Mouse (Mus musculus) myocyte (in vitro differentiated cells): Measurements from ENCODE around the gene Selenon. TPM values are rescaled to one million over a fixed set of nuclear protein-coding genes. Genes with fewer than 3 reads are reported as not detected.

Source experiments
- H3K27me3 ChIP-seq: one replicate; pipeline ENCODE4 v1.6.1; 2011; ENCODE audit not compliant: control insufficient read depth, insufficient read depth, insufficient read length
- H3K36me3 ChIP-seq: one replicate; pipeline ENCODE4 v1.6.1; 2011; ENCODE audit not compliant: control insufficient read depth, insufficient read depth
- H3K4me2 ChIP-seq: one replicate; pipeline ENCODE4 v1.6.1; 2011; ENCODE audit warnings: low read depth, control low read depth
- H3K4me3 ChIP-seq: one replicate; pipeline ENCODE4 v1.5.1; 2011; ENCODE audit warnings: mild to moderate bottlenecking, control low read depth, moderate library complexity
- H3K79me2 ChIP-seq: one replicate; pipeline ENCODE4 v1.6.1; 2011; ENCODE audit not compliant: control insufficient read depth, insufficient read depth
- H3ac ChIP-seq: one replicate; pipeline ENCODE4 v1.6.1; 2011; ENCODE audit not compliant: control insufficient read depth, insufficient read length
- CEBPB ChIP-seq: IDR thresholded peaks from 2 replicates; pipeline ENCODE4 v1.6.1; 2011; ENCODE audit warnings: mild to moderate bottlenecking, moderate library complexity; ENCODE audit not compliant: poor library complexity, insufficient read depth, severe bottlenecking
- E2F4 ChIP-seq: IDR thresholded peaks from one replicate; pipeline ENCODE4 v1.6.1; 2011; ENCODE audit warnings: mild to moderate bottlenecking, control low read depth, moderate library complexity; ENCODE audit not compliant: insufficient read depth
- MAX ChIP-seq: IDR thresholded peaks from one replicate; pipeline ENCODE4 v1.6.1; 2011; ENCODE audit warnings: low read depth, mild to moderate bottlenecking, control low read depth
- MYOD1 ChIP-seq, 3 experiments: IDR thresholded peaks; one replicate each; pipeline ENCODE4 v1.6.1; 2011; ENCODE audit warnings: control low read depth in 2 of 3, low read depth in 2 of 3, mild to moderate bottlenecking in 2 of 3, moderate library complexity in 1 of 3; ENCODE audit not compliant: insufficient read length in 2 of 3, control insufficient read depth in 1 of 3
- MYOG ChIP-seq, 3 experiments: IDR thresholded peaks; one replicate each; pipeline ENCODE4 v1.6.1; 2011; ENCODE audit warnings: control low read depth in 2 of 3, low read depth in 2 of 3, mild to moderate bottlenecking in 2 of 3; ENCODE audit not compliant: insufficient read length in 2 of 3, control insufficient read depth in 1 of 3, insufficient read depth in 1 of 3
- POLR2A ChIP-seq: IDR thresholded peaks from one replicate; pipeline ENCODE4 v1.6.1; 2011; ENCODE audit warnings: low read depth, mild to moderate bottlenecking, control low read depth, moderate library complexity; ENCODE audit not compliant: insufficient read length
- POLR2AphosphoS2 ChIP-seq: IDR thresholded peaks from one replicate; pipeline ENCODE4 v1.6.1; 2011; ENCODE audit warnings: low read depth, control low read depth; ENCODE audit not compliant: insufficient read length
- REST ChIP-seq: IDR thresholded peaks from one replicate; pipeline ENCODE4 v1.6.1; 2011; ENCODE audit warnings: mild to moderate bottlenecking, control low read depth, moderate library complexity; ENCODE audit not compliant: insufficient read depth, insufficient read length
- SRF ChIP-seq: IDR thresholded peaks from one replicate; pipeline ENCODE4 v1.6.1; 2011; ENCODE audit warnings: low read depth; ENCODE audit not compliant: control insufficient read depth, insufficient read length
- TCF12 ChIP-seq: IDR thresholded peaks from one replicate; pipeline ENCODE4 v1.6.1; 2011; ENCODE audit warnings: mild to moderate bottlenecking, control low read depth; ENCODE audit not compliant: poor library complexity, insufficient read depth, severe bottlenecking
- TCF3 ChIP-seq: IDR thresholded peaks from one replicate; pipeline ENCODE4 v1.6.1; 2011; ENCODE audit warnings: low read depth, control low read depth; ENCODE audit not compliant: insufficient read length
- USF1 ChIP-seq: IDR thresholded peaks from one replicate; pipeline ENCODE4 v1.6.1; 2011; ENCODE audit warnings: low read depth, mild to moderate bottlenecking, control low read depth, moderate library complexity
- polyA plus RNA-seq: library from polyadenylated mRNA; unstranded; fragments of >200 nt; fragmentation: generic; extraction: Trizol; gene quantifications from one replicate; pipeline ENCODE4 v1.2.1, GENCODE M21; 2012; ENCODE audit warnings: missing spikeins

Selenon gene
- polyA plus RNA-seq, 1 experiment = 35.7 TPM

DNA sequence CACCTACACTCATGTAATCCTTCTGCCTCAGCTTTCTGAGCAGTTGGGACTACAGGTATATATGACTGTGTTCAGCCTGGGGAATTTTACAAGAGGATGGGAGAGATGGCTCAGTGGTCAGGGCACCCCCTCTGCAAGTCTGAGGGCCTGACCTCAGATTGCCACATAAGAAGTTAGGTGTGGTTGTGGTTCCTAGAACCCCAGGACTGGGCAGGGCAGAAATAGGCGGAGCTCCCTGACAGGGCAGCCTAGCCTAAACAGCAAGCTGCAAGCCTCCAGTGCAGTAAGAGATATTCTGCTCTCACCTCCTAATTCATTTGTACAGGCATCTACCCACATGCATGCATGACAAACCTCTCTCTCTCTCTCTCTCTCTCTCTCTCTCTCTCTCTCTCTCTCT, 34.7 kb upstream of the Selenon start:
- TF ChIP-seq POLR2A = no peak
- no peak for TF ChIP-seq MYOG (IDR thresholded peaks at IDR 0.05; ENCODE audit: control insufficient read depth in 1 of 3, insufficient read depth in 1 of 3, insufficient read length in 2 of 3, low read depth in 2 of 3)
- TF ChIP-seq MAX = no peak
- no peak for TF ChIP-seq E2F4
- TF ChIP-seq TCF3 = no peak
- TF ChIP-seq TCF12 = no peak
- no peak for TF ChIP-seq USF1
- no peak for TF ChIP-seq MYOD1 (IDR thresholded peaks at IDR 0.05; ENCODE audit: control insufficient read depth in 1 of 3, insufficient read length in 2 of 3, low read depth in 2 of 3)
- no peak for TF ChIP-seq POLR2AphosphoS2
- TF ChIP-seq REST = no peak
- TF ChIP-seq CEBPB = no peak
- no peaks in the 10 kb centered on the region for H3K27me3 ChIP-seq
- H3ac ChIP-seq = no peak overlapping the region
- H3K79me2 ChIP-seq = no peaks in the 10 kb centered on the region
- H3K4me2 ChIP-seq = no peak overlapping the region
- no peak overlapping the region for H3K4me3 ChIP-seq
- H3K36me3 ChIP-seq = no peaks in the 10 kb centered on the region

DNA sequence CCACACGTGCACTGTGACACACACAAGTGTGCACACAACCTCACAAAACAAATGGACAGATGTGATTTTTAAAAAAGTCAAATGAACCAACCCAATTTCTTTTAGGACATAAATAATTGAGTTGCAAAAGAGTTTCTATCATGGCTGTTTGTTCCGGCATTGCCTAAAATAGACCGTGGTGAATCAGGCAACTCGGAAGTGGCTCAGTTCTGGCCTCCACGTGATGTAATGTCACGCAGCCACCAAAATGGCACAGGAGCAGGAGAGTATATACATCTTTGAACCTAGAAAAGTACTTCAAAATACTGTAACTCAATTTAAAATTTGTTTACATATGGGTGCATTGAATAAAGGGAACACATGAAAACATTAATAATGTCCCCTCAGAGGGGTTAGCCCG, 34.2 kb upstream of the Selenon start:
- Histone ChIP-seq H3K36me3 (no peaks in the 10 kb centered on the region), H3K4me3 (no peak overlapping the region), H3K79me2 (no peaks in the 10 kb centered on the region), H3K27me3 (no peaks in the 10 kb centered on the region), H3ac (no peak overlapping the region), H3K4me2 (no peak overlapping the region)
- no peak for TF ChIP-seq CEBPB
- no peak for TF ChIP-seq MYOG (IDR thresholded peaks at IDR 0.05; ENCODE audit: control insufficient read depth in 1 of 3, insufficient read depth in 1 of 3, insufficient read length in 2 of 3, low read depth in 2 of 3)
- no peak for TF ChIP-seq SRF
- TF ChIP-seq POLR2A = no peak
- no peak for TF ChIP-seq MAX
- TF ChIP-seq USF1 = no peak

GRCm38 (mm10) chr4:134583513-134583912, 31.5 kb upstream of the Selenon start:
- Histone ChIP-seq H3K27me3 (no peaks in the 10 kb centered on the region), H3ac (no peak overlapping the region), H3K36me3 (no peaks in the 10 kb centered on the region), H3K79me2 (no peaks in the 10 kb centered on the region), H3K4me3 (no peak overlapping the region), H3K4me2 (no peak overlapping the region)
- TF ChIP-seq USF1 (no peak), TCF3 (no peak), POLR2A (no peak), CEBPB (no peak), MYOD1 (IDR thresholded peaks at IDR 0.05; ENCODE audit: control insufficient read depth in 1 of 3, insufficient read length in 2 of 3, low read depth in 2 of 3) (no peak), MYOG (IDR thresholded peaks at IDR 0.05; ENCODE audit: control insufficient read depth in 1 of 3, insufficient read depth in 1 of 3, insufficient read length in 2 of 3, low read depth in 2 of 3) (no peak), E2F4 (no peak), SRF (no peak), POLR2AphosphoS2 (no peak), TCF12 (no peak)

- Histone ChIP-seq H3ac (no peak overlapping the region), H3K4me3 (no peak overlapping the region), H3K79me2 (no peaks in the 10 kb centered on the region), H3K27me3 (no peaks in the 10 kb centered on the region), H3K36me3 (peaks cover 4% of the 10 kb centered on the region), H3K4me2 (no peak overlapping the region)
- TF ChIP-seq USF1 (no peak), E2F4 (no peak), REST (no peak), SRF (no peak), POLR2A (no peak), MYOD1 (IDR thresholded peaks at IDR 0.05; ENCODE audit: control insufficient read depth in 1 of 3, insufficient read length in 2 of 3, low read depth in 2 of 3) (no peak), TCF12 (no peak), POLR2AphosphoS2 (no peak), CEBPB (no peak), MYOG (IDR thresholded peaks at IDR 0.05; ENCODE audit: control insufficient read depth in 1 of 3, insufficient read depth in 1 of 3, insufficient read length in 2 of 3, low read depth in 2 of 3) (no peak), TCF3 (no peak), MAX (no peak)
Observed at GRCm38 (mm10) chr4:134581365-134581764, 29.4 kb upstream of the Selenon start.

- TF ChIP-seq MYOG (IDR thresholded peaks at IDR 0.05; ENCODE audit: control insufficient read depth in 1 of 3, insufficient read depth in 1 of 3, insufficient read length in 2 of 3, low read depth in 2 of 3) (peak in 1 of 3 experiments; percentile 57), MAX (no peak), MYOD1 (IDR thresholded peaks at IDR 0.05; ENCODE audit: control insufficient read depth in 1 of 3, insufficient read length in 2 of 3, low read depth in 2 of 3) (peak in 2 of 3 experiments; percentile 10 to 51)
- Histone ChIP-seq H3K4me2 (no peak overlapping the region), H3ac (no peak overlapping the region), H3K27me3 (no peaks in the 10 kb centered on the region), H3K4me3 (no peak overlapping the region), H3K79me2 (no peaks in the 10 kb centered on the region), H3K36me3 (peaks cover 4% of the 10 kb centered on the region)
Observed at GRCm38 (mm10) chr4:134580351-134581148, 28.6 kb upstream of the Selenon start.
